Mouse (Mus musculus) liver, embryonic 16.5 days (tissue): ENCODE results near the gene Map4. TPM values are rescaled to one million over a fixed set of nuclear protein-coding genes. Genes with fewer than 3 reads are reported as not detected.
"Not testable (repeated sequence)": the region's sequence is repeated elsewhere in the genome, so short reads cannot be mapped to it uniquely, and the experiment has no call there.

ENCODE experiments used
- ATAC-seq: fragments of 200-750 bp; cut with Nextera tagmentation; 2 replicates; pipeline ENCODE4 v1.8.0; 2017; ENCODE audit warnings: low read depth, mild to moderate bottlenecking, moderate number of reproducible peaks, moderate library complexity
- H3K27ac ChIP-seq: fragments of 300-500 bp; sonication (generic); 2 replicates; pipeline ENCODE4 v1.5.1; 2014; ENCODE audit warnings: mild to moderate bottlenecking, low read length
- H3K27me3 ChIP-seq: fragments of 300-500 bp; sonication (generic); 2 replicates; pipeline ENCODE4 v1.6.1; 2014; ENCODE audit warnings: low read depth, low read length, mixed read lengths; ENCODE audit not compliant: control insufficient read depth, insufficient read depth
- H3K36me3 ChIP-seq: fragments of 300-500 bp; sonication (generic); 2 replicates; pipeline ENCODE4 v1.6.1; 2014; ENCODE audit warnings: mild to moderate bottlenecking; ENCODE audit not compliant: control insufficient read depth, insufficient read depth
- H3K4me1 ChIP-seq: fragments of 300-500 bp; sonication (generic); 2 replicates; pipeline ENCODE4 v1.6.1; 2014; ENCODE audit warnings: low read depth, low read length, mixed read lengths; ENCODE audit not compliant: control insufficient read depth
- H3K4me2 ChIP-seq: fragments of 300-500 bp; sonication (generic); 2 replicates; pipeline ENCODE4 v1.6.1; 2014; ENCODE audit warnings: low read depth, low read length, mixed read lengths
- H3K4me3 ChIP-seq: fragments of 300-500 bp; sonication (generic); 2 replicates; pipeline ENCODE4 v1.5.1; 2014; ENCODE audit warnings: low read depth, mild to moderate bottlenecking, low read length
- H3K9ac ChIP-seq: fragments of 300-500 bp; sonication (generic); 2 replicates; pipeline ENCODE4 v1.6.1; 2014; ENCODE audit warnings: low read depth, low read length
- H3K9me3 ChIP-seq: fragments of 300-500 bp; sonication (generic); replicated peaks from 2 replicates; pipeline ENCODE4 v1.6.1; 2016; ENCODE audit warnings: low read length; ENCODE audit not compliant: control insufficient read depth
- WGBS: fragments of 180-500 bp; shearing (Covaris S2); extraction: QIAGEN DNeasy Blood & Tissue Kit; methylation state at CpG from one replicate; pipeline ENCODE4 v1.1.7; 2014; ENCODE audit not compliant: insufficient replicate concordance; 5-methylcytosine and 5-hydroxymethylcytosine counted together
- polyA plus RNA-seq: library from polyadenylated mRNA; unstranded; fragments of >200 nt; fragmentation: Nextera tagmentation; extraction: Ambion mirVana; gene quantifications from 2 replicates; pipeline ENCODE4 v1.2.1, GENCODE M21; 2015

Map4 gene
- polyA plus RNA-seq, 1 experiment from 2014 or later: 13.0 TPM

GRCm38 (mm10) chr9:110076468-110076867 lies 145.2 kb downstream of the Map4 start:
- H3K9ac ChIP-seq, H3K4me2 ChIP-seq, H3K4me1 ChIP-seq, H3K36me3 ChIP-seq, H3K27ac ChIP-seq, H3K27me3 ChIP-seq, H3K4me3 ChIP-seq, ATAC-seq, H3K9me3 ChIP-seq: not testable (repeated sequence)
- WGBS: 56% methylated on average over 4 of the region's 7 CpGs

GRCm38 (mm10) chr9:110081066-110081465 lies 149.8 kb downstream of the Map4 start:
- no peak for ATAC-seq
- Histone ChIP-seq H3K27me3 (no peaks in the 10 kb centered on the region), H3K36me3 (peaks cover 19% of the 10 kb centered on the region), H3K9me3 (no peaks in the 10 kb centered on the region), H3K4me3 (no peak overlapping the region), H3K4me2 (no peak overlapping the region), H3K4me1 (no peaks in the 10 kb centered on the region), H3K27ac (no peak overlapping the region), H3K9ac (no peak overlapping the region)
- WGBS: 65% methylated on average over 3 of the region's 3 CpGs

GRCm38 (mm10) chr9:110084201-110084964 lies 153.1 kb downstream of the Map4 start:
- H3K4me3 ChIP-seq: no peak overlapping the region
- no peaks in the 10 kb centered on the region for H3K4me1 ChIP-seq
- no peak for ATAC-seq
- WGBS: 83% methylated on average over 25 of the region's 25 CpGs
- no peak overlapping the region for H3K27ac ChIP-seq
- no peaks in the 10 kb centered on the region for H3K9me3 ChIP-seq
- H3K9ac ChIP-seq: no peak overlapping the region
- peaks cover 36% of the 10 kb centered on the region for H3K36me3 ChIP-seq
- no peaks in the 10 kb centered on the region for H3K27me3 ChIP-seq
- H3K4me2 ChIP-seq: no peak overlapping the region

- Histone ChIP-seq H3K27ac (no peak overlapping the region), H3K36me3 (peaks cover 44% of the 10 kb centered on the region), H3K9ac (no peak overlapping the region), H3K4me1 (no peaks in the 10 kb centered on the region), H3K9me3 (no peaks in the 10 kb centered on the region), H3K4me3 (no peak overlapping the region), H3K27me3 (no peaks in the 10 kb centered on the region), H3K4me2 (no peak overlapping the region)
- WGBS: 86% methylated on average over 8 of the region's 8 CpGs
- ATAC-seq: no peak
Measured at GRCm38 (mm10) chr9:110085693-110086092, 154.4 kb downstream of the Map4 start.

- H3K4me2 ChIP-seq: no peak overlapping the region
- no peaks in the 10 kb centered on the region for H3K27me3 ChIP-seq
- H3K4me1 ChIP-seq: no peaks in the 10 kb centered on the region
- no peak overlapping the region for H3K9ac ChIP-seq
- peaks cover 35% of the 10 kb centered on the region for H3K36me3 ChIP-seq
- H3K9me3 ChIP-seq: no peaks in the 10 kb centered on the region
- no peak overlapping the region for H3K27ac ChIP-seq
- ATAC-seq: no peak
- H3K4me3 ChIP-seq: no peak overlapping the region
- 63% methylated on average over 4 of the region's 4 CpGs for WGBS
Measured at GRCm38 (mm10) chr9:110093303-110093702, 162.0 kb downstream of the Map4 start.

GRCm38 (mm10) chr9:110094761-110095160 lies 163.5 kb downstream of the Map4 start:
- no peak for ATAC-seq
- H3K4me1 ChIP-seq: no peaks in the 10 kb centered on the region
- H3K4me2 ChIP-seq: no peak overlapping the region
- no peaks in the 10 kb centered on the region for H3K27me3 ChIP-seq
- H3K36me3 ChIP-seq: peaks cover 35% of the 10 kb centered on the region
- no peak overlapping the region for H3K9ac ChIP-seq
- H3K27ac ChIP-seq: no peak overlapping the region
- H3K4me3 ChIP-seq: no peak overlapping the region
- 82% methylated on average over 4 of the region's 4 CpGs for WGBS
- no peaks in the 10 kb centered on the region for H3K9me3 ChIP-seq

- no peak overlapping the region for H3K9ac ChIP-seq
- 85% methylated on average over 3 of the region's 3 CpGs for WGBS
- H3K27me3 ChIP-seq: no peaks in the 10 kb centered on the region
- ATAC-seq: no peak
- H3K4me2 ChIP-seq: no peak overlapping the region
- H3K9me3 ChIP-seq: no peaks in the 10 kb centered on the region
- no peak overlapping the region for H3K27ac ChIP-seq
- H3K36me3 ChIP-seq: peaks cover 17% of the 10 kb centered on the region
- H3K4me1 ChIP-seq: peaks cover 8% of the 10 kb centered on the region
- H3K4me3 ChIP-seq: no peak overlapping the region
Measured at GRCm38 (mm10) chr9:110097791-110098190, 166.5 kb downstream of the Map4 start.

GRCm38 (mm10) chr9:110100627-110101600 lies 169.7 kb downstream of the Map4 start:
- H3K9ac ChIP-seq: peak overlapping the region; percentile 84
- H3K4me2 ChIP-seq: peak overlapping the region; percentile 78
- H3K27me3 ChIP-seq: no peaks in the 10 kb centered on the region
- peaks cover 8% of the 10 kb centered on the region for H3K4me1 ChIP-seq
- H3K4me3 ChIP-seq: peak overlapping the region; percentile 87
- H3K9me3 ChIP-seq: no peaks in the 10 kb centered on the region
- ATAC-seq: peak; percentile 94
- peaks cover 11% of the 10 kb centered on the region for H3K36me3 ChIP-seq
- 2% methylated on average over 41 of the region's 41 CpGs for WGBS
- no peak overlapping the region for H3K27ac ChIP-seq
